ENCODE assay signal across 7 mouse cellular contexts in genomic region chr1:170109776-170110515, GRCm38 (mm10). TPM values are rescaled to one million over a fixed set of nuclear protein-coding genes. Genes with fewer than 3 reads are reported as not detected.
DNase-seq lines count a peak whose midpoint lies in the region; ATAC-seq lines count a peak whose summit lies in the region.

No protein-coding gene starts in this region.

- ATAC-seq in midbrain, embryonic 16.5 days: no peak
- no peak for ATAC-seq in midbrain, embryonic 15.5 days (replicated peaks)
- ATAC-seq in forebrain, embryonic 11.5 days (replicated peaks; ENCODE audit: low FRiP score): no peak
- ATAC-seq in heart, embryonic 16.5 days (replicated peaks; ENCODE audit: extremely low read depth, insufficient read depth, low FRiP score): 0 out of 2 replicates have a peak, but pooled peaks have one; percentile 35
- ATAC-seq in lung, embryonic 15.5 days (ENCODE audit: borderline replicate concordance, extremely low read depth, low FRiP score, low TSS enrichment): peak; percentile 58

- no peaks in the 10 kb centered on the region for H3K36me3 ChIP-seq in midbrain, embryonic 16.5 days (ENCODE audit: control insufficient read depth, insufficient read depth, low read length)
- no peaks in the 10 kb centered on the region for H3K36me3 ChIP-seq in midbrain, embryonic 15.5 days (replicated peaks)
- H3K36me3 ChIP-seq in forebrain, embryonic 11.5 days (ENCODE audit: control insufficient read depth, insufficient read depth, low read length): no peaks in the 10 kb centered on the region
- no peaks in the 10 kb centered on the region for H3K36me3 ChIP-seq in heart, embryonic 16.5 days (ENCODE audit: control insufficient read depth, insufficient read depth)
- no peaks in the 10 kb centered on the region for H3K36me3 ChIP-seq in lung, embryonic 15.5 days

- no peaks in the 10 kb centered on the region for H3K4me1 ChIP-seq in midbrain, embryonic 16.5 days (ENCODE audit: control insufficient read depth, insufficient read depth, low read length)
- no peaks in the 10 kb centered on the region for H3K4me1 ChIP-seq in midbrain, embryonic 15.5 days
- H3K4me1 ChIP-seq in forebrain, embryonic 11.5 days (replicated peaks; ENCODE audit: control insufficient read depth, insufficient read depth, low read length): no peaks in the 10 kb centered on the region
- peaks cover 4% of the 10 kb centered on the region; the same call in 1 of the 2 replicates for H3K4me1 ChIP-seq in heart, embryonic 16.5 days (ENCODE audit: control insufficient read depth, insufficient read depth, low read length)
- H3K4me1 ChIP-seq in lung, embryonic 15.5 days: peaks cover 5% of the 10 kb centered on the region; the same call in 1 of the 2 replicates

- no peak overlapping the region for H3K9ac ChIP-seq in midbrain, embryonic 16.5 days (ENCODE audit: low read depth, low read length)
- no peak overlapping the region for H3K9ac ChIP-seq in midbrain, embryonic 15.5 days
- no peak overlapping the region; the same call in 1 of the 2 replicates for H3K9ac ChIP-seq in forebrain, embryonic 11.5 days (ENCODE audit: low read length)
- H3K9ac ChIP-seq in heart, embryonic 16.5 days (ENCODE audit: low read length): peak overlapping the region; percentile 64
- H3K9ac ChIP-seq in lung, embryonic 15.5 days: peak overlapping the region; percentile 33

- no peak for DNase-seq in forebrain, embryonic 11.5 days (ENCODE audit: low spot score)
- no peak for DNase-seq in adipocyte (ENCODE audit: low spot score)
- no peak for DNase-seq in layer of hippocampus, adult 18-20 months (ENCODE audit: low spot score in 2 of 2)

- peak overlapping the region; percentile 1; the same call in 1 of the 2 replicates for H3K4me3 ChIP-seq in midbrain, embryonic 16.5 days (ENCODE audit: low read depth, low read length)
- no peak overlapping the region for H3K4me3 ChIP-seq in midbrain, embryonic 15.5 days
- H3K4me3 ChIP-seq in forebrain, embryonic 11.5 days (ENCODE audit: low read depth, low read length): peak overlapping the region; percentile 11; the same call in 1 of the 2 replicates
- peak overlapping the region; percentile 49 for H3K4me3 ChIP-seq in heart, embryonic 16.5 days (ENCODE audit: low read length)
- H3K4me3 ChIP-seq in lung, embryonic 15.5 days: peak overlapping the region; percentile 44

- no peak overlapping the region for H3K4me2 ChIP-seq in midbrain, embryonic 16.5 days (ENCODE audit: low read length)
- no peak overlapping the region for H3K4me2 ChIP-seq in midbrain, embryonic 15.5 days
- H3K4me2 ChIP-seq in forebrain, embryonic 11.5 days (ENCODE audit: low read depth, low read length, severe bottlenecking): no peak overlapping the region
- H3K4me2 ChIP-seq in heart, embryonic 16.5 days (ENCODE audit: low read depth, low read length): peak overlapping the region; percentile 52
- H3K4me2 ChIP-seq in lung, embryonic 15.5 days: peak overlapping the region; percentile 52

- H3K9me3 ChIP-seq in midbrain, embryonic 16.5 days (replicated peaks; ENCODE audit: control insufficient read depth, low read length, poor library complexity, severe bottlenecking): no peaks in the 10 kb centered on the region
- H3K9me3 ChIP-seq in midbrain, embryonic 15.5 days: no peaks in the 10 kb centered on the region
- no peaks in the 10 kb centered on the region for H3K9me3 ChIP-seq in forebrain, embryonic 11.5 days (ENCODE audit: control insufficient read depth, low read length)
- H3K9me3 ChIP-seq in heart, embryonic 16.5 days (replicated peaks; ENCODE audit: control insufficient read depth, low read length): no peaks in the 10 kb centered on the region
- H3K9me3 ChIP-seq in lung, embryonic 15.5 days: no peaks in the 10 kb centered on the region

- H3K27ac ChIP-seq in midbrain, embryonic 16.5 days (ENCODE audit: low read length): peak overlapping the region; percentile 26; the same call in 1 of the 2 replicates
- H3K27ac ChIP-seq in midbrain, embryonic 15.5 days: no peak overlapping the region
- H3K27ac ChIP-seq in forebrain, embryonic 11.5 days (ENCODE audit: low read depth, low read length): peak overlapping the region; percentile 14; the same call in 1 of the 2 replicates
- peak overlapping the region; percentile 81 for H3K27ac ChIP-seq in heart, embryonic 16.5 days (ENCODE audit: low read length)
- peak overlapping the region; percentile 87 for H3K27ac ChIP-seq in lung, embryonic 15.5 days

- 85% methylated on average over 19 of the region's 19 CpGs for WGBS in midbrain, embryonic 16.5 days
- WGBS in midbrain, embryonic 15.5 days: 86% methylated on average over 19 of the region's 19 CpGs
- WGBS in forebrain, embryonic 11.5 days: 80% methylated on average over 19 of the region's 19 CpGs
- 65% methylated on average over 19 of the region's 19 CpGs for WGBS in heart, embryonic 16.5 days
- 41% methylated on average over 19 of the region's 19 CpGs for WGBS in lung, embryonic 15.5 days

- no peaks in the 10 kb centered on the region for H3K27me3 ChIP-seq in midbrain, embryonic 16.5 days (ENCODE audit: control insufficient read depth, insufficient read depth, low read depth, low read length)
- H3K27me3 ChIP-seq in midbrain, embryonic 15.5 days (replicated peaks): no peaks in the 10 kb centered on the region
- H3K27me3 ChIP-seq in forebrain, embryonic 11.5 days (ENCODE audit: control insufficient read depth, insufficient read depth, low read length): no peaks in the 10 kb centered on the region
- no peaks in the 10 kb centered on the region for H3K27me3 ChIP-seq in heart, embryonic 16.5 days (ENCODE audit: control insufficient read depth, insufficient read depth, low read length)
- H3K27me3 ChIP-seq in lung, embryonic 15.5 days: no peaks in the 10 kb centered on the region

RNA-seq across cellular contexts. Expression of gene Ddr2, which starts 0.6 kb away (rescaled TPM):
- 7.0 and 7.9 TPM in 2 replicates for polyA plus RNA-seq in midbrain, embryonic 16.5 days (2015; fragmentation: Nextera tagmentation; extraction: Ambion mirVana)
- 9.4 TPM in 2 replicates for polyA plus RNA-seq in midbrain, embryonic 15.5 days (2015; fragmentation: Nextera tagmentation; extraction: Ambion mirVana)
- 23.5 and 27.3 TPM in 2 replicates for polyA plus RNA-seq in forebrain, embryonic 11.5 days (2014; fragmentation: Nextera tagmentation; extraction: Ambion mirVana)
- 10.6 and 13.1 TPM in 2 replicates for polyA plus RNA-seq in heart, embryonic 16.5 days (2015; fragmentation: Nextera tagmentation; extraction: Ambion mirVana)
- polyA plus RNA-seq in lung, embryonic 15.5 days (2015; fragmentation: Nextera tagmentation; extraction: Ambion mirVana): 40.9 and 43.9 TPM in 2 replicates
- total RNA-seq in layer of hippocampus, adult 18-20 months (2021): 1 to 10 TPM; 3.5 to 3.7 TPM

Comparison
In these comparisons a context has a peak if more than half of its experiments do, and no peak if none do; other contexts are left out.
1. ATAC-seq: peak in heart, embryonic 16.5 days (single experiment) and lung, embryonic 15.5 days (single experiment); none in midbrain, embryonic 16.5 days (single experiment), midbrain, embryonic 15.5 days (single experiment) and forebrain, embryonic 11.5 days (single experiment).
2. H3K4me2 ChIP-seq: peak in heart, embryonic 16.5 days (single experiment) and lung, embryonic 15.5 days (single experiment); none in midbrain, embryonic 16.5 days (single experiment), midbrain, embryonic 15.5 days (single experiment) and forebrain, embryonic 11.5 days (single experiment).
3. H3K9ac ChIP-seq: peak in heart, embryonic 16.5 days (single experiment) and lung, embryonic 15.5 days (single experiment); none in midbrain, embryonic 16.5 days (single experiment), midbrain, embryonic 15.5 days (single experiment) and forebrain, embryonic 11.5 days (single experiment).